Mouse (Mus musculus): Measurements from ENCODE around the gene Klrb1a.

The Klrb1a gene

GRCm38 (mm10) chr6:128602026-128602425 is 21.3 kb downstream of the Klrb1a start:
- peak; percentile 44 for DNase-seq (ENCODE audit: low read depth, low spot score)

- no peak for DNase-seq (ENCODE audit: low read depth, low spot score)
Observed at GRCm38 (mm10) chr6:128599555-128599954, 23.8 kb downstream of the Klrb1a start.

GRCm38 (mm10) chr6:128598256-128599047 is 24.9 kb downstream of the Klrb1a start:
- no peak for DNase-seq (ENCODE audit: low read depth, low spot score)

- DNase-seq (ENCODE audit: low read depth, low spot score), result peak; percentile 82
Observed at GRCm38 (mm10) chr6:128597121-128597522, 26.2 kb downstream of the Klrb1a start.

GRCm38 (mm10) chr6:128594651-128595050 is 28.7 kb downstream of the Klrb1a start:
- DNase-seq (ENCODE audit: low read depth, low spot score), result peak; percentile 16

GRCm38 (mm10) chr6:128589426-128589825 is 33.9 kb downstream of the Klrb1a start:
- peak; percentile 54 for DNase-seq (ENCODE audit: low read depth, low spot score)

- DNase-seq (ENCODE audit: low read depth, low spot score), result no peak
Observed at GRCm38 (mm10) chr6:128587619-128588018, 35.7 kb downstream of the Klrb1a start.

GRCm38 (mm10) chr6:128585642-128586245 is 37.6 kb downstream of the Klrb1a start:
- no peak for DNase-seq (ENCODE audit: low read depth, low spot score)

- no peak for DNase-seq (ENCODE audit: low read depth, low spot score)
Observed at GRCm38 (mm10) chr6:128584070-128584660, 39.2 kb downstream of the Klrb1a start.

GRCm38 (mm10) chr6:128581508-128581907 is 41.8 kb downstream of the Klrb1a start, which contains the start of gene A2ml1:
A2ml1 (minus strand) TSS chr6:128581608.
- DNase-seq (ENCODE audit: low read depth, low spot score), result no peak

- no peak for DNase-seq (ENCODE audit: low read depth, low spot score)
Observed at GRCm38 (mm10) chr6:128577301-128577700, 46.0 kb downstream of the Klrb1a start.

GRCm38 (mm10) chr6:128566589-128566988 is 56.7 kb downstream of the Klrb1a start:
- DNase-seq (ENCODE audit: low read depth, low spot score), result no peak
